Mouse (Mus musculus): ENCODE data around the gene Gpr4.

The Gpr4 gene

DNA sequence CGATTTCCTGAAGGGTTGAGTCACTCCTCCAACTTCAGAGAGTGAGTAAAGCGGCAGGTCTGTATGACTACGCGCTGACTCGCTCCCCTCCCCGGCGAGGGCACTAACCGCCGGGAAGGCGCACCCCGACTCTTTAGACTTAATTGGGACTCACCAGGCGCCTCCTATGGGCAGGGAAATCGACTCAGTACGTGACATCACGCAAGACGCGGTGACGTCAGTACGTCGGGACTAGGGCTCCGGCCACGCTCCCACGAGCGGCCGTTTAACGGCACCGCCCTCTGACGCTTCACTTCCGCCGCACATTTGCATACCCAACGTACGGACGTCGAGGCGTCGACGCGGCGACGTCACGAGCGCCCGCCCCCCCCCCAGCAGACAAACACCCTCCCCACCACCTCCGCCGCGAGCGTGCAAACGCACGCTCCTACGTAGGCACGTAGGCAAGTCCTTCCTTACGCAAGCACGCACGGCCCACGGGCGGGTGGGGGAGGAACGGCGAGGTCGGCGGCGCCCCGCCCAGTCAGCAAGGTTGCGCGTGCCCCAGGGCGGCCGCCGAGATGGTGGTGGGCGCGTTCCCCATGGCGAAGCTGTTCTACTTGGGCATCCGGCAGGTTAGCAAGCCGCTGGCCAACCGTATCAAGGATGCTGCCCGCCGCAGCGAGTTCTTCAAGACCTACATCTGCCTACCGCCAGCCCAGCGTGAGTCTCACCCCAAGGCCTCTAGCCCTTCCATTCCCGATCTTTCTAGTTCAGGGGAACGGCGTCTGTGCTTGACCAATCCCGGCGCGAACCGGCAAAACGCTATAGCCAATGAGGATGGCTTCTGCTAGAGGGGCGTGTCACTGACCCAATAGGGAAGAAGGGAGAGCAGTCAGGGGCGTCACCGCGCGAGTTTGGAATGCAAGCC is 15.8 kb downstream of the Gpr4 start, which contains the start of gene Opa3:
Gene Opa3, plus strand, starts transcription at position 452 of the 910 bp plus-strand sequence.
- no peaks in the 10 kb centered on the region for H3K9me3 ChIP-seq (ENCODE audit: low read length)
- peaks cover 80% of the 10 kb centered on the region for H3K4me1 ChIP-seq (replicated peaks; ENCODE audit: low read depth, low read length)
- peaks cover 57% of the 10 kb centered on the region for H3K36me3 ChIP-seq (ENCODE audit: insufficient read depth, low read length)
- H3K4me3 ChIP-seq (replicated peaks; ENCODE audit: low read length), result peak within 1 kb of the TSS; percentile 90
- H3K27me3 ChIP-seq (ENCODE audit: insufficient read depth, low read length), result no peaks in the 10 kb centered on the region
- TF ChIP-seq NANOG (IDR thresholded peaks at IDR 0.05; ENCODE audit: borderline replicate concordance, low read length) (no peak), CTCF (conservative IDR thresholded peaks at IDR 0.05; ENCODE audit: low read length) (no peak), POU5F1 (IDR thresholded peaks at IDR 0.05; ENCODE audit: borderline replicate concordance, low read length) (no peak)

DNA sequence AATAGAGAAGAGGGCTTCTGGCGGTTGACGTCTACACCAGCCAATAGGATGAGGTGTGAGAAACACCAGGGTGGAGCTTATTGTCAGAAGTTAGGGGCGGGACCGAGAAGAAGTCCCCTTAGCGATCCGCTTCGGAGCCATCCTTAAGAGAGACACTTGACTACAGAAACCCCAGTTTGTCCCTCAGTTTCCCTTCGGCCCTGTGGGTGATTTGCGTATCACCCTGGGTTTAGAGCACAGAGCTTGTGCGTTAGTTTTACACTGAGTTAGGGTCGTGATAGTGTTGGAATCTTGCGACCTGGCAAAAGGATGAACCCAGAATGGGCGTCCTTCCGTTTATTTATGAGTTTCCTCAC is 16.4 kb downstream of the Gpr4 start:
- H3K4me1 ChIP-seq (replicated peaks; ENCODE audit: low read depth, low read length), result peaks cover 76% of the 10 kb centered on the region
- no peaks in the 10 kb centered on the region for H3K9me3 ChIP-seq (ENCODE audit: low read length)
- H3K36me3 ChIP-seq (ENCODE audit: insufficient read depth, low read length), result peaks cover 55% of the 10 kb centered on the region
- TF ChIP-seq CTCF (conservative IDR thresholded peaks at IDR 0.05; ENCODE audit: low read length) (no peak), NANOG (IDR thresholded peaks at IDR 0.05; ENCODE audit: borderline replicate concordance, low read length) (no peak), POU5F1 (IDR thresholded peaks at IDR 0.05; ENCODE audit: borderline replicate concordance, low read length) (no peak)
- peak overlapping the region; percentile 90 for H3K4me3 ChIP-seq (replicated peaks; ENCODE audit: low read length)
- H3K27me3 ChIP-seq (ENCODE audit: insufficient read depth, low read length), result no peaks in the 10 kb centered on the region

DNA sequence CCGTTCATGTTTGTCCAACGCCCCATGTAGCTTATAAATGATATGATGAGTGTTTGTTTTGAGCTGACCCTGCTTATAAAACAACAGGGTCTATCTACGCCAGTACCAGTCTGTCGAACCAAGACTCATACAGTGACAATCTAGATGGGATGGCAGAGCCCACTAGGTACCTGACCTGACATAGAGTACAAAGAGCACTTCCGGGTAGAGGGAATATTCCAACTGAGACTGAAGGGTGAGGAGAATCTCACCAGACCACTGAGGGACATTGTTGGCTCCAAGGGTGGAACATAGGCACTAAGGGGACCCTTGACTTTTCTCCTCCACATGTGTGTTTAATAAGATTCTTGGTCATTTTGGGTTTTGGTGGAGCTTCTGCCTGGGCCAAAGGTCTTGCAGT is 17.1 kb downstream of the Gpr4 start:
- no peak for TF ChIP-seq CTCF (conservative IDR thresholded peaks at IDR 0.05; ENCODE audit: low read length)
- TF ChIP-seq NANOG (IDR thresholded peaks at IDR 0.05; ENCODE audit: borderline replicate concordance, low read length), result no peak
- TF ChIP-seq POU5F1 (IDR thresholded peaks at IDR 0.05; ENCODE audit: borderline replicate concordance, low read length), result no peak
- Histone ChIP-seq H3K4me3 (replicated peaks; ENCODE audit: low read length) (peak overlapping the region; percentile 90), H3K9me3 (ENCODE audit: low read length) (no peaks in the 10 kb centered on the region), H3K36me3 (ENCODE audit: insufficient read depth, low read length) (peaks cover 50% of the 10 kb centered on the region), H3K27me3 (ENCODE audit: insufficient read depth, low read length) (no peaks in the 10 kb centered on the region), H3K4me1 (replicated peaks; ENCODE audit: low read depth, low read length) (peaks cover 71% of the 10 kb centered on the region)

DNA sequence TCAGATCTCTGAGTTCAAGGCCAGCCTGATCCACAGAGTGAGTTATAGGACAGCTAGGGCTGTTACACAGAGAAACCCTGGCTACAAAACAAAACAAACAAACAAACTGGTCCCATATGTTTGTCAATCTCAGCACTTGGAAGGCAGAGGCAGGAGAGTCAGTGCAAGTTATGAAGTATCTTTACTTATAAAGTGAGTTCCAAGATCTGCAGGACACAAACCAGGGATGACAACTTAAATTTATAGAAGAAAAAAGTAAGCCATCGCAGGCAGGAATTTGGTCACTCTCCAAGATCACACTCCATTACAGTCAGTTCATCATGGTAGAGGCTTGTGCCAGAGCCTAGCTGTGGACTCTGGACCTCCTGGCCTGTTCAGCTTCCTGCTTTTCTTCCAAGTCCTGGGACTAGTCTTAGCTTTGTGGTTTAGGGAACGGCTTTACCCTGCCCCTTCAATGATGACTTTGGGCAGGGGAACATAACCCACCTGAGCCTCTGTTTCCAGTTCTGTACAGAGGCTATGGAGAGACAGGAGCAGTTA is 17.8 kb downstream of the Gpr4 start:
- Histone ChIP-seq H3K9me3 (ENCODE audit: low read length) (no peaks in the 10 kb centered on the region), H3K27me3 (ENCODE audit: insufficient read depth, low read length) (no peaks in the 10 kb centered on the region), H3K4me1 (replicated peaks; ENCODE audit: low read depth, low read length) (peaks cover 71% of the 10 kb centered on the region), H3K4me3 (replicated peaks; ENCODE audit: low read length) (no peak overlapping the region), H3K36me3 (ENCODE audit: insufficient read depth, low read length) (peaks cover 49% of the 10 kb centered on the region)
- no peak for TF ChIP-seq NANOG (IDR thresholded peaks at IDR 0.05; ENCODE audit: borderline replicate concordance, low read length)
- no peak for TF ChIP-seq POU5F1 (IDR thresholded peaks at IDR 0.05; ENCODE audit: borderline replicate concordance, low read length)
- no peak for TF ChIP-seq CTCF (conservative IDR thresholded peaks at IDR 0.05; ENCODE audit: low read length)

DNA sequence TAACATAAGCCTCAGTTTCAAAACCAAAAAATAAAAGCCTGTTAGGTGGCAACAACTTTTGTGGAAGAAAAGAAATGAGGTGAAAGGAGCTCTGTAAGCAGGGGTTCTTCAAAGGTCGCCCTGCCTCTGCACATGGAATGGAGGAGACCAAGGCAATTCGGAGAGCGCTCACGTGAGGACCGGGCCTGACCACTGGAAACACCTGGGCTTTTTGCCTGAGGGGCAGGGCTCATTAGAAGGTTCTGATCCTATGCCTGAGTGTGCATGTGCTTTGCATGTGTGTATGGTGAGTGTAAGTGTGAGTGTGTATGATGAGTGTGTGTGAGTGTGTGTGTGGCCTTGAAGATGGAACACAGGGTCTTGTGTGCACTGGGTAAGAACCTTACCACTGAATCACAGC is 18.6 kb downstream of the Gpr4 start:
- TF ChIP-seq NANOG (IDR thresholded peaks at IDR 0.05; ENCODE audit: borderline replicate concordance, low read length), result no peak
- TF ChIP-seq CTCF (conservative IDR thresholded peaks at IDR 0.05; ENCODE audit: low read length), result no peak
- no peak for TF ChIP-seq POU5F1 (IDR thresholded peaks at IDR 0.05; ENCODE audit: borderline replicate concordance, low read length)
- Histone ChIP-seq H3K36me3 (ENCODE audit: insufficient read depth, low read length) (peaks cover 41% of the 10 kb centered on the region), H3K27me3 (ENCODE audit: insufficient read depth, low read length) (no peaks in the 10 kb centered on the region), H3K4me3 (replicated peaks; ENCODE audit: low read length) (no peak overlapping the region), H3K9me3 (ENCODE audit: low read length) (no peaks in the 10 kb centered on the region), H3K4me1 (replicated peaks; ENCODE audit: low read depth, low read length) (peaks cover 71% of the 10 kb centered on the region)

DNA sequence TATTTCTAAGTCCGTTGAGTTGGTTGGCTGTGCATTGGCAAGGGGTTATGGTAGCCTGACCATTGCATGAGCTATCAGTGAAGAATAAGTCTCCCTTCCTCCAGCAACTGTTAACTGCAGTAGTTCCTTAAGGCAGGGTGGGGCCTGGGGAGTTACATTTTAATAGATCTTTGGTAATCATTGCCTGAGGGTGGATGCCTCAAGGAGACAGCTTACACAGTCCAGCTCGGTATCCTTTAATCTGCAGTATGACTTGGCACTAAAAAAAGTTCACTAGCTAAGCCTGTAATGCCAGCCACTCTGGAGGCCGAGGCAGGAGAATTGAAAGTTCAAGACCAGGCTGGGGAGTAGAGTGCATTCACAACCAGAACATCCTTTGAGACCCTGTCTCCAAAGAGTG is 19.5 kb downstream of the Gpr4 start:
- peaks cover 40% of the 10 kb centered on the region for H3K36me3 ChIP-seq (ENCODE audit: insufficient read depth, low read length)
- peaks cover 74% of the 10 kb centered on the region for H3K4me1 ChIP-seq (replicated peaks; ENCODE audit: low read depth, low read length)
- no peaks in the 10 kb centered on the region for H3K9me3 ChIP-seq (ENCODE audit: low read length)
- H3K27me3 ChIP-seq (ENCODE audit: insufficient read depth, low read length), result no peaks in the 10 kb centered on the region
- TF ChIP-seq POU5F1 (IDR thresholded peaks at IDR 0.05; ENCODE audit: borderline replicate concordance, low read length), result no peak
- no peak for TF ChIP-seq CTCF (conservative IDR thresholded peaks at IDR 0.05; ENCODE audit: low read length)
- TF ChIP-seq NANOG (IDR thresholded peaks at IDR 0.05; ENCODE audit: borderline replicate concordance, low read length), result no peak
- no peak overlapping the region for H3K4me3 ChIP-seq (replicated peaks; ENCODE audit: low read length)

DNA sequence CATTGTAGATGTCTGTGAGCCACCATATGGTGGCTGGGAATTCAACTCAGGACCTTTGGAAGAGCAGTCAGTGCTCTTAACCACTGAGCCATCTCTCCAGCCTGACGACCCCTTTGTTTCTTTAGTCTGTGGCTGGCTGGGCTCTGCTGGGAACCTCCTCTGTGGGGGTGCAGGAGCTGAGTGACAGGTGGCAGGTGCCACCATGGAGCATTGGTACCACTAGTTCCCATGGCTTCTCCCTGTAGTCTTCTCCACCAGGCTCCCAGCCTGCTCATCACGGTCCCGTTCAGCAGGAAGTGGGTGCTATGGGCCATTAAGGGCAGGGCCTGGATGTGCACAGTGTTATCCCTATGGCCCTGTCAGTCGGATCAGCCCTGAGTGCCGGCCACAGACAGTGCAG is 22.3 kb downstream of the Gpr4 start:
- Histone ChIP-seq H3K27me3 (ENCODE audit: insufficient read depth, low read length) (no peaks in the 10 kb centered on the region), H3K4me3 (replicated peaks; ENCODE audit: low read length) (no peak overlapping the region), H3K36me3 (ENCODE audit: insufficient read depth, low read length) (peaks cover 40% of the 10 kb centered on the region), H3K4me1 (replicated peaks; ENCODE audit: low read depth, low read length) (peaks cover 86% of the 10 kb centered on the region), H3K9me3 (ENCODE audit: low read length) (no peaks in the 10 kb centered on the region)
- TF ChIP-seq CTCF (conservative IDR thresholded peaks at IDR 0.05; ENCODE audit: low read length) (no peak), NANOG (IDR thresholded peaks at IDR 0.05; ENCODE audit: borderline replicate concordance, low read length) (no peak), POU5F1 (IDR thresholded peaks at IDR 0.05; ENCODE audit: borderline replicate concordance, low read length) (no peak)

DNA sequence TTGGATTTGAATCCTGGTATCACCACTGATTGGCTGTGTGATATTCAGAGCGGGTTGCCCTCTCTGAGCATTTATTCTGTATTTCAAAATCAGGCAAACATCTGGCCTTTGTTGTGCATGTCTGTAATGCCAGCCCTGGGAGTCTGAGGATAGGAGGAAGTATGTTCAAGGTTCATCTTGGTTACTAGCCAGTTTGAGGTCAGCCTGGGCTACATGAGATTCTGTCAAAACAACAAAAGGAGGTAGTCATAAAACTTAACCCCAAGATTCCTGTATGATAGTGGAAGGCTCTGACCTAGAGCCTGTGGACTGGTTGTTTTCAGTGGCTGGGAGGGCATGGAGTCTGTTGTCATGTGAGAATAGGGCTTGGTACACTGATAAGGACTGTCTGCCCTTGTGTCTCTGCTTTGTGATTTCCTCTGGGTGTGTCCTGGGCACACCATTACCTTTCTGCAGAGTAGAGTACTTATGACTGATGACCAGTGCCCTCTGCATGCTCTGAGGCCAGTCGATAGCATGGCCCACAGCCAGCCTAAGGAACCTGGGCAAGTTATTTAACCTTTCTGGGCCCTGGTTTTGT is 22.8 kb downstream of the Gpr4 start:
- Histone ChIP-seq H3K4me1 (replicated peaks; ENCODE audit: low read depth, low read length) (peaks cover 86% of the 10 kb centered on the region), H3K4me3 (replicated peaks; ENCODE audit: low read length) (no peak overlapping the region), H3K9me3 (ENCODE audit: low read length) (no peaks in the 10 kb centered on the region), H3K36me3 (ENCODE audit: insufficient read depth, low read length) (peaks cover 36% of the 10 kb centered on the region), H3K27me3 (ENCODE audit: insufficient read depth, low read length) (no peaks in the 10 kb centered on the region)
- TF ChIP-seq CTCF (conservative IDR thresholded peaks at IDR 0.05; ENCODE audit: low read length) (no peak), NANOG (IDR thresholded peaks at IDR 0.05; ENCODE audit: borderline replicate concordance, low read length) (no peak), POU5F1 (IDR thresholded peaks at IDR 0.05; ENCODE audit: borderline replicate concordance, low read length) (no peak)

All from E14TG2a.4 (cell line).